Mouse (Mus musculus) heart, postnatal 25 days (tissue): ENCODE results near the gene Armh3. TPM values are rescaled to one million over a fixed set of nuclear protein-coding genes. Genes with fewer than 3 reads are reported as not detected.

Experiments used
- DNase-seq: peaks from one replicate; pipeline ENCODE4 v3.0.0; 2022; ENCODE audit warnings: low spot score
- intact Hi-C: fragments of 180-260 bp; cut with DNase I; formaldehyde crosslinking; loops from one replicate; pipeline ENCODE4 v1.15.1; 2025
- total RNA-seq, 2 experiments: library from RNA; stranded (reverse); gene quantifications; 2 replicates each; pipeline ENCODE4 v1.2.3; 2021

Armh3 gene
- total RNA-seq, 2 experiments from 2014 or later = 14.8 to 16.0 TPM

GRCm38 (mm10) chr19:45780350-45780915 lies 217.9 kb downstream of the Armh3 start:
- DNase-seq = no peak
- intact Hi-C loops = no loop called here

DNA sequence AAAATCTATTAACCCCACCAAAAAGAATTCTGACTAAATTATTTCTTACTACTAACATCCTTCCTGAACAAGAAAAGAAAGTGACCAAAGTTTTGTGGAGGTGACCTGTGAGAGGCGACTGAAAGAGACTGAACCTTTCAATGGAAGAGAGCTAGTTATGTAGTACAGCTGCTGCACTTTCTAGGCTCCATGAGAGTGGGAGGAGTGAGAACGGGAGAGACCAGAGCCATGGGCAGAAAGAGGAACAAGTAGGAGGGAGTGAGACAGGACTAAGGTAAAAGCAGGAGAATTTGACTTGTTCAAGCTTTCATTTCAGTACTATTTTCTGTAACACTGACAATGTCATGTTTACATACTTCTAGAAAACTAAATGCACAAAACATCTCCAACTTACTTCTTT lies 222.8 kb downstream of the Armh3 start:
- DNase-seq = no peak
- intact Hi-C loops = no loop called here

GRCm38 (mm10) chr19:45771501-45771900 lies 226.8 kb downstream of the Armh3 start:
- intact Hi-C loops = no loop called here
- no peak for DNase-seq

Other genes starting within 250 kb of the Armh3 start
- 10 to 100 TPM; 16.9 TPM for gene Npm3, start 248.9 kb downstream of the Armh3 start, total RNA-seq
- 10 to 100 TPM; 61.6 to 71.0 TPM for gene Mgea5, start 214.7 kb downstream of the Armh3 start, total RNA-seq
- 100 to 1,000 TPM; 205 to 217 TPM for gene Kcnip2, start 182.4 kb downstream of the Armh3 start, total RNA-seq
- gene Hps6, start 5.0 kb upstream of the Armh3 start, total RNA-seq = 1 to 10 TPM; 6.2 to 7.0 TPM
- gene Pprc1, start 46.4 kb upstream of the Armh3 start, total RNA-seq = 10 to 100 TPM; 14.0 to 14.9 TPM
- gene Ldb1, start 46.7 kb upstream of the Armh3 start, total RNA-seq = 10 to 100 TPM; 40.3 to 44.7 TPM
- 10 to 100 TPM; 14.9 to 16.6 TPM for gene Nolc1, start 77.4 kb upstream of the Armh3 start, total RNA-seq
- under 1 TPM in 1 of 2 experiments, not detected in 1; 0.22 TPM for gene Elovl3, start 133.4 kb upstream of the Armh3 start, total RNA-seq
- gene Pitx3, start 149.8 kb upstream of the Armh3 start, total RNA-seq = under 1 TPM; 0.42 to 0.61 TPM
- gene Gbf1, start 154.0 kb upstream of the Armh3 start, total RNA-seq = 10 to 100 TPM; 44.1 to 49.0 TPM